Mouse (Mus musculus): ENCODE measurements around the gene D16Ertd472e. TPM values are rescaled to one million over a fixed set of nuclear protein-coding genes. Genes with fewer than 3 reads are reported as not detected.
"Not testable (repeated sequence)": the region's sequence is repeated elsewhere in the genome, so short reads cannot be mapped to it uniquely, and the experiment has no call there.

The D16Ertd472e gene
- polyA plus RNA-seq, 2 experiments from 2014 or later, result 52.1 to 55.1 TPM

- peak; percentile 16 for ATAC-seq
Observed at GRCm38 (mm10) chr16:78564110-78564821, 12.2 kb downstream of the D16Ertd472e start.

GRCm38 (mm10) chr16:78563093-78563971, 13.2 kb downstream of the D16Ertd472e start:
- ATAC-seq, result peak; percentile 73

GRCm38 (mm10) chr16:78560627-78561026, 15.9 kb downstream of the D16Ertd472e start:
- ATAC-seq, result no peak

GRCm38 (mm10) chr16:78560063-78560462, 16.4 kb downstream of the D16Ertd472e start:
- peak; percentile 53 for ATAC-seq

- ATAC-seq, result peak; percentile 72
Observed at GRCm38 (mm10) chr16:78557573-78557972, 18.9 kb downstream of the D16Ertd472e start.

- no peak for ATAC-seq
Observed at GRCm38 (mm10) chr16:78554911-78555648, 21.4 kb downstream of the D16Ertd472e start.

- ATAC-seq, result no peak
Observed at GRCm38 (mm10) chr16:78547367-78547766, 29.1 kb downstream of the D16Ertd472e start.

GRCm38 (mm10) chr16:78546529-78546928, 30.0 kb downstream of the D16Ertd472e start:
- ATAC-seq, result peak; percentile 81

GRCm38 (mm10) chr16:78540376-78541246, 35.9 kb downstream of the D16Ertd472e start:
- ATAC-seq, result peak; percentile 80

- peak; percentile 26 for ATAC-seq
Observed at GRCm38 (mm10) chr16:78537798-78538422, 38.6 kb downstream of the D16Ertd472e start.

- peak; percentile 25 for ATAC-seq
Observed at GRCm38 (mm10) chr16:78537322-78537721, 39.2 kb downstream of the D16Ertd472e start.

GRCm38 (mm10) chr16:78534468-78534867, 42.0 kb downstream of the D16Ertd472e start:
- ATAC-seq, result no peak

GRCm38 (mm10) chr16:78531957-78532605, 44.4 kb downstream of the D16Ertd472e start:
- ATAC-seq, result peak; percentile 74

- no peak for ATAC-seq
Observed at GRCm38 (mm10) chr16:78522974-78523373, 53.5 kb downstream of the D16Ertd472e start.

- no peak for ATAC-seq
Observed at GRCm38 (mm10) chr16:78518697-78519096, 57.8 kb downstream of the D16Ertd472e start.

- no peak for ATAC-seq
Observed at GRCm38 (mm10) chr16:78517171-78517570, 59.3 kb downstream of the D16Ertd472e start.

GRCm38 (mm10) chr16:78511526-78511925, 65.0 kb downstream of the D16Ertd472e start:
- no peak for ATAC-seq

- ATAC-seq, result no peak
Observed at GRCm38 (mm10) chr16:78502492-78502891, 74.0 kb downstream of the D16Ertd472e start.

GRCm38 (mm10) chr16:78492696-78493095, 83.8 kb downstream of the D16Ertd472e start:
- ATAC-seq, result not testable (repeated sequence)

- peak; percentile 15 for ATAC-seq
Observed at GRCm38 (mm10) chr16:78490779-78491178, 85.7 kb downstream of the D16Ertd472e start.
